Mouse (Mus musculus) erythroblast, embryonic 14.5 days (primary cell): ENCODE data around the gene Mks1.

Source experiments
- GATA1 ChIP-seq: IDR thresholded peaks from 2 replicates; pipeline ENCODE4 v1.6.1; 2012; ENCODE audit warnings: low read length, inconsistent platforms, mixed read lengths
- TAL1 ChIP-seq: IDR thresholded peaks from 3 replicates; pipeline ENCODE4 v1.6.1; 2012; ENCODE audit warnings: low read length, inconsistent platforms, mixed read lengths

DNA sequence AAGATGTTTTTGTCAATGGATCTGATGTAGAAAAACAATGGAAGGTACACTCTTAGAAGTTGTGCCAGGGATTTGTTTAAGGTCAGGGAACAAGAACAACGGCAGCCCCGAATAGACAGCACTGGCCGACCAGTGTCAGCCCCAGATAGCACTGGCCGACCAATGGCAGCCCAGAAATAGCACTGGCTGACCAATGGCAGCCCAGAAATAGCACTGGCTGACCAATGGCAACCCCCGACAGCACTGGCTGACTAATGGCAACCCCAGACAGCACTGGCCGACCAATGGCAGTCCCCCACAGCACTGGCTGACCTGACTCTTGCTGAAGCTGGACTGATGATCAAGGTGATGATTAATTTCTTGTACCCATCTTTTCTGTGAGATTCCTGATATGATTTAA, 5.1 kb upstream of the Mks1 start:
- no peak for TF ChIP-seq GATA1
- TF ChIP-seq TAL1, result no peak
